Mouse (Mus musculus) kidney, adult 2 months (tissue): ENCODE measurements around the gene Traf3ip3. TPM values are rescaled to one million over a fixed set of nuclear protein-coding genes. Genes with fewer than 3 reads are reported as not detected.

Experiments
- DNase-seq: peaks from one replicate; pipeline ENCODE4 v3.0.0; 2021
- H3K27ac ChIP-seq: fragments of 200-500 bp; 2 replicates; pipeline ENCODE4 v1.5.1; 2012; ENCODE audit warnings: low read depth, low read length, control low read depth, inconsistent platforms; ENCODE audit not compliant: insufficient read depth
- H3K27me3 ChIP-seq: fragments of 200-500 bp; replicated peaks from 2 replicates; pipeline ENCODE4 v1.6.1; 2012; ENCODE audit warnings: mild to moderate bottlenecking, moderate library complexity, low read length, inconsistent platforms; ENCODE audit not compliant: control insufficient read depth, insufficient read depth
- H3K36me3 ChIP-seq: fragments of 200-500 bp; 2 replicates; pipeline ENCODE4 v1.6.1; 2012; ENCODE audit warnings: mild to moderate bottlenecking, moderate library complexity, low read length, inconsistent platforms; ENCODE audit not compliant: control insufficient read depth, insufficient read depth
- H3K4me1 ChIP-seq: fragments of 200-500 bp; 2 replicates; pipeline ENCODE4 v1.6.1; 2011; ENCODE audit warnings: low read length; ENCODE audit not compliant: control insufficient read depth, insufficient read depth
- H3K4me3 ChIP-seq: fragments of 200-500 bp; 2 replicates; pipeline ENCODE4 v1.5.1; 2011; ENCODE audit warnings: mild to moderate bottlenecking, low read depth, low read length, control low read depth; ENCODE audit not compliant: insufficient read depth
- CTCF ChIP-seq: fragments of 200-500 bp; conservative IDR thresholded peaks from 2 replicates; pipeline ENCODE4 v1.5.1; 2011; ENCODE audit warnings: low read depth, mild to moderate bottlenecking, control low read depth, low read length, moderate library complexity, mixed read lengths; ENCODE audit not compliant: insufficient read depth, insufficient read length
- POLR2A ChIP-seq: fragments of 200-500 bp; IDR thresholded peaks from one replicate; pipeline ENCODE4 v1.6.1; 2011; ENCODE audit warnings: low read depth, low read length, control low read depth
- WGBS: fragments of 180-500 bp; shearing (Covaris S2); methylation state at CpG from one replicate; pipeline ENCODE4 v1.1.7; 2018; 5-methylcytosine and 5-hydroxymethylcytosine counted together
- polyA plus RNA-seq: library from polyadenylated mRNA; depleted of rRNA; stranded (reverse); fragments of >200 nt; gene quantifications from 2 replicates; pipeline ENCODE4 v1.2.3, GENCODE M21; 2012

Traf3ip3 gene
- polyA plus RNA-seq, 1 experiment = 3.2 TPM

- peaks cover 19% of the 10 kb centered on the region for H3K4me1 ChIP-seq
- WGBS = 65% methylated on average over 4 of the region's 4 CpGs
- TF ChIP-seq POLR2A (no peak), CTCF (0 out of 2 replicates have a peak, but pooled peaks have one; percentile 10)
Observed at GRCm38 (mm10) chr1:193238426-193238825, 36.9 kb upstream of the Traf3ip3 start.

DNA sequence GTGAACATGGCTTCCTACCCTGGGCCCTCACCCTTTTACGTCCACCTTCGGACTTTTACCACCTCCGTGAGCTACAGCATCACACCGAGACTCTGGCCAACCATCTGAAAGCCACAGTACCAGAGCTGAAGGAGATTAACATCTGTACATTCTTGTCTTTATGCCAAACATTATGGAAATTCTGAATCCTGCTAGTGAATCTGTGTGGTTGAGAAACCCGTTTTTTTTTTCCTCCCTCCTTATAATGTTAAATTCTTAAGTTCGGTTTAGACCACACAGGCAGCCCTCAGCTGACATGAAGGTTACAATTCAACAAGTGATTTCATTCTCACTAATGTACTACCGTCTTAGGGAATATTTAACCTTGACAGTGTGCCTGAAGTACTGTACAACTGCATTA, 33.4 kb upstream of the Traf3ip3 start:
- peak; percentile 79 for DNase-seq
- H3K27ac ChIP-seq = peak overlapping the region; percentile 94
- WGBS = 29% methylated on average over 7 of the region's 7 CpGs
- H3K4me3 ChIP-seq = no peak overlapping the region
- no peak for TF ChIP-seq CTCF
- TF ChIP-seq POLR2A = no peak
- no peaks in the 10 kb centered on the region for H3K36me3 ChIP-seq
- H3K4me1 ChIP-seq = peaks cover 28% of the 10 kb centered on the region
- no peaks in the 10 kb centered on the region for H3K27me3 ChIP-seq

More at GRCm38 (mm10) chr1:193238426-193238825, 36.9 kb upstream of the Traf3ip3 start:
- no peak for DNase-seq
- Histone ChIP-seq H3K27ac (no peak overlapping the region), H3K4me3 (no peak overlapping the region), H3K36me3 (no peaks in the 10 kb centered on the region; the same call in 1 of the 2 replicates), H3K27me3 (no peaks in the 10 kb centered on the region)

GRCm38 (mm10) chr1:193234130-193234645, 32.7 kb upstream of the Traf3ip3 start:
- Histone ChIP-seq H3K36me3 (no peaks in the 10 kb centered on the region), H3K27ac (peak overlapping the region; percentile 94), H3K27me3 (no peaks in the 10 kb centered on the region), H3K4me3 (no peak overlapping the region), H3K4me1 (peaks cover 29% of the 10 kb centered on the region)
- TF ChIP-seq POLR2A = no peak
- peak; percentile 55 for DNase-seq
- WGBS = 57% methylated on average over 2 of the region's 2 CpGs

GRCm38 (mm10) chr1:193232732-193233131, 31.2 kb upstream of the Traf3ip3 start:
- no peaks in the 10 kb centered on the region for H3K36me3 ChIP-seq
- no peaks in the 10 kb centered on the region for H3K27me3 ChIP-seq
- no peak for DNase-seq
- peak overlapping the region; percentile 3 for H3K27ac ChIP-seq
- TF ChIP-seq POLR2A (no peak), CTCF (no peak)
- WGBS = 95% methylated on average over 2 of the region's 2 CpGs
- H3K4me3 ChIP-seq = no peak overlapping the region
- H3K4me1 ChIP-seq = peaks cover 29% of the 10 kb centered on the region

DNA sequence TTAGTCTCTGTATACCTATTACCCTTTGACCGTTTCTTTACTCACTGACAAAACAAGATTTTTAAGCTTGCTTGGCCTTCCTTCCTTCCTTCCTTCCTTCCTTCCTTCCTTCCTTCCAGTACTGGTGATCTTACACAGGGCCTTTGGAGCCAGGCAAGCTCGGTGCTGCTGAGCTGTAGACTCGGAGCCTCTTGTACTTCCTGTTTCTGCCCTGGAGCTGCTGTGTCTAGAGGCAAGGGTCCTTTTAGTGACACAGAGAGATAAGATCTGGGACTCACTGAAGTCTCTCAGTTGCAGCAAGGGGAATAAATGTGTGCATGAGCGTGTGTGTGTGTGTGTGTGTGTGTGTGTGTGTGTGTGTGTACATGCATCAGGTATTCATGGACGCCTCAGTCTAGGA, 29.4 kb upstream of the Traf3ip3 start:
- Histone ChIP-seq H3K36me3 (no peaks in the 10 kb centered on the region), H3K4me3 (no peak overlapping the region), H3K4me1 (peaks cover 43% of the 10 kb centered on the region), H3K27ac (peak overlapping the region; percentile 100), H3K27me3 (no peaks in the 10 kb centered on the region)
- TF ChIP-seq POLR2A = no peak
- TF ChIP-seq CTCF = no peak
- DNase-seq = no peak
- 36% methylated on average over 5 of the region's 5 CpGs for WGBS

DNA sequence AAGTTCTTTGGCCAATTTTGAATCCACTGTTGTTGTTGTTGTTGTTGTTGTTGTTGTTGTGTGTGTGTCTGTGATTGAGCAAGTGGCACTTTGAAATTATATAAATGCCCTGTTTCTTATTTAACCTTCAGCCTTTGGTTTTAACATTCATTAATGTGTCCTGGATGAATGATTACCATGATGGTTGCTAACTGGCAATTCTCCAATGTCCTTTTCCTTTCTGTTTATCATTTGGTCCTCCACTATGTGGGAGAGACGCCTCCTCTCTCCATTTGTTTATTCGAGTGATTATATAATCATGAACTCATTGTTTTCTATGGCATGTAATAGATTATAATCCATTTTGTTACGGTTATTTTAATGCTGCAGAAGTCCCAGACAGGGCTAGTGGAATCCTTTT, 29.0 kb upstream of the Traf3ip3 start:
- TF ChIP-seq CTCF = no peak
- no peak for TF ChIP-seq POLR2A
- Histone ChIP-seq H3K4me3 (no peak overlapping the region), H3K4me1 (peaks cover 40% of the 10 kb centered on the region), H3K36me3 (no peaks in the 10 kb centered on the region), H3K27ac (peak overlapping the region; percentile 100), H3K27me3 (no peaks in the 10 kb centered on the region)
- 14% methylated on average over 3 of the region's 3 CpGs for WGBS
- DNase-seq = peak; percentile 92

DNA sequence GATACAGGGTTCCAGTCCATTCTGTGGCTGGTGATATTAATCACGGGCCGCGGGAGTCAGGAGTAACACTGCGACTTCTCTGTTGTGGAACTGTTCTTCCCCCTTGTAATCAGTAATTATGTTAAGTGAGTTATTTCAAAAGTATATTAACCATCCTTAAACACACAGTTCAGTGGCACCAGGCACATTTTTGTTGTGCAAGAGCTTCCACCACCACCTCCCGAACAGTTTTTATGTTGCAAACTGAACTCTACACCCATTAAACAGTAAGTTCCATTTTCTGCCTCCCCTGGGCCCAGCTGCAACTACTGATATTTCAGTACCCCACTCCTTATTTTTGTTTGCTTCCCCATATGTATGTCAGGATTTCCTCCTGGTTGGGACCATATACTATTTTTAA, 28.1 kb upstream of the Traf3ip3 start:
- H3K36me3 ChIP-seq = no peaks in the 10 kb centered on the region
- H3K27me3 ChIP-seq = no peaks in the 10 kb centered on the region
- peak; percentile 52 for DNase-seq
- TF ChIP-seq CTCF (no peak), POLR2A (no peak)
- 56% methylated on average over 5 of the region's 5 CpGs for WGBS
- peaks cover 40% of the 10 kb centered on the region for H3K4me1 ChIP-seq
- H3K27ac ChIP-seq = peak overlapping the region; percentile 75
- H3K4me3 ChIP-seq = no peak overlapping the region

DNA sequence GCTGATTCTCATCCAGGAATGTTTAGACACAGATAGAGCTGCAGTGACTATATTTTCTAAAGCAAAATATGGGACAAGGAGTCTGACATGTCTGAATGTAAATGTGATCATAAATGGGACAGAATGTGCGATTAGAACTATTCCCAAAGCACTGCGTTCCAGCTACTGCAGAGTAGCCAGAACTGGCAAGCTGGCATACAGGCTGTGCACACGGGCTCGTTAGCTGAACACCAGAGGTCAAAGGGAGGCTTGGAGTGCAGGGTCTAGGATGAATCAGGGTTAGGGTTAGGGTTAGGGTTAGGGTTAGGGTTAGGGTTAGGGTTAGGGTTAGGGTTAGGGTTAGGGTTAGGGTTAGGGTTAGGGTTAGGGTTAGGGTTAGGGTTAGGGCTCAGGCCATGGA, 26.0 kb upstream of the Traf3ip3 start:
- no peak overlapping the region for H3K4me3 ChIP-seq
- TF ChIP-seq CTCF (no peak), POLR2A (no peak)
- no peaks in the 10 kb centered on the region for H3K36me3 ChIP-seq
- DNase-seq = peak; percentile 53
- peak overlapping the region; percentile 58 for H3K27ac ChIP-seq
- H3K4me1 ChIP-seq = peaks cover 31% of the 10 kb centered on the region
- 45% methylated on average over 4 of the region's 4 CpGs for WGBS
- no peaks in the 10 kb centered on the region for H3K27me3 ChIP-seq
